Mouse (Mus musculus) stomach, embryonic 16.5 days (tissue): ENCODE data around the gene Gm49352. TPM values are rescaled to one million over a fixed set of nuclear protein-coding genes. Genes with fewer than 3 reads are reported as not detected.
"Not testable (repeated sequence)": the region's sequence is repeated elsewhere in the genome, so short reads cannot be mapped to it uniquely, and the experiment has no call there.

ENCODE experiments used
- ATAC-seq: fragments of 200-750 bp; cut with Nextera tagmentation; 2 replicates; pipeline ENCODE4 v1.8.0; 2017; ENCODE audit warnings: moderate number of reproducible peaks, moderate TSS enrichment; ENCODE audit not compliant: insufficient read depth, low FRiP score
- H3K27ac ChIP-seq: fragments of 300-500 bp; sonication (generic); 2 replicates; pipeline ENCODE4 v1.5.1; 2014; ENCODE audit warnings: low read length
- H3K27me3 ChIP-seq: fragments of 300-500 bp; sonication (generic); 2 replicates; pipeline ENCODE4 v1.6.1; 2014; ENCODE audit warnings: low read length, control low read depth, mixed read lengths; ENCODE audit not compliant: control insufficient read depth, insufficient read depth
- H3K36me3 ChIP-seq: fragments of 300-500 bp; sonication (generic); 2 replicates; pipeline ENCODE4 v1.6.1; 2014; ENCODE audit warnings: low read length; ENCODE audit not compliant: control insufficient read depth, insufficient read depth
- H3K4me1 ChIP-seq: fragments of 300-500 bp; sonication (generic); 2 replicates; pipeline ENCODE4 v1.6.1; 2014; ENCODE audit warnings: low read length, control low read depth, mixed read lengths; ENCODE audit not compliant: control insufficient read depth, insufficient read depth
- H3K4me2 ChIP-seq: fragments of 300-500 bp; sonication (generic); 2 replicates; pipeline ENCODE4 v1.6.1; 2014; ENCODE audit warnings: low read depth, low read length, mixed read lengths
- H3K4me3 ChIP-seq: fragments of 300-500 bp; sonication (generic); replicated peaks from 2 replicates; pipeline ENCODE4 v1.5.1; 2014; ENCODE audit warnings: mild to moderate bottlenecking, low read length
- H3K9ac ChIP-seq: fragments of 300-500 bp; sonication (generic); 2 replicates; pipeline ENCODE4 v1.6.1; 2014; ENCODE audit warnings: low read length
- H3K9me3 ChIP-seq: fragments of 300-500 bp; sonication (generic); replicated peaks from 2 replicates; pipeline ENCODE4 v1.6.1; 2016; ENCODE audit warnings: low read length, control low read depth; ENCODE audit not compliant: control insufficient read depth
- WGBS: fragments of 180-500 bp; shearing (Covaris S2); extraction: QIAGEN DNeasy Blood & Tissue Kit; methylation state at CpG from one replicate; pipeline ENCODE4 v1.1.7; 2014; 5-methylcytosine and 5-hydroxymethylcytosine counted together
- polyA plus RNA-seq: library from polyadenylated mRNA; unstranded; fragments of >200 nt; fragmentation: Nextera tagmentation; extraction: Ambion mirVana; gene quantifications from 2 replicates; pipeline ENCODE4 v1.2.1, GENCODE M21; 2015

Gene Gm49352
- polyA plus RNA-seq = not detected in 2 replicates

DNA sequence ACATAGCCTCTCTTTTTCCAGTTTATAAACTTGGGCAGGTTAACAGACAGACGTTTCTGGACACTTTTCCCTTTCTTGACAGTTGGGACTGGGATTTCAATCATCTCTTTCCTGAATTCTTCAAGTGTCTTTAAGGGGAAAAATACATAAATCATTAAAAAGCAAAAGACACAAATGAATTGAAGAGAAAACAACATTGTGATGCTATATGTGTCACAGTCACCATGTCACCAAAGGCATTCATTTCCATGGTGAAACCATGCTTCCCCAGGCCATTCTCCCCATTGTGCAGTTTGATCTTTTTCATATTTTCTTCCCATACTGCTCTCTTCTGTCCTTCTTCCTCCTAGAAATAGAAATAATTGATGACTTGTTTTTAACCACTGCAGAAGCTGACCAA, at the start of gene Gm49352:
TSS of gene Gm49352 (minus strand) at position 101 of the 400 bp plus-strand sequence.
- 39% methylated on average over 1 of the region's 1 CpGs for WGBS
- not testable (repeated sequence) for H3K4me2 ChIP-seq, H3K27me3 ChIP-seq, H3K9me3 ChIP-seq, H3K4me1 ChIP-seq, H3K36me3 ChIP-seq, ATAC-seq, H3K27ac ChIP-seq, H3K4me3 ChIP-seq, H3K9ac ChIP-seq

DNA sequence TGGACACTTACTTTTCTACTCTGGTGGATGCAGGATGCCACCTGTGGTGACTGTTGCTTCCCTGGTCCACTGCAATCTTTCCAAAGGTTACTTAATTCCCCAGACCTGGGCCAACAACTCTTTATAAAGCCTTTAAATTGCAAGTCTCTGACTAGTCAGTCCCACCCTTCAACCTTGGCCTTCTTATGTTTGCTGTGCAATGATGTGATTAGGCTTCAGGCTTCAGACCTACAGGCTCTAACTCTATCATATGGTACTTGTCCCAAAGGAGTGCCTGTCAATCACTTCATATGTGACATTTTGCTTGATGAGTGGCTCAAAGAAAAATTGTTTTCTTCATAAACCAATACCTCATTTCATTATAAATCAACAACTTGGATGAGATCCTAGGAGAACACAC, 2.1 kb upstream of the Gm49352 start, which contains the start of gene Cts3:
TSS of gene Cts3 (minus strand) at position 101 of the 400 bp plus-strand sequence.
- no peaks in the 10 kb centered on the region for H3K36me3 ChIP-seq
- H3K27ac ChIP-seq = no peak within 1 kb of the TSS
- no peak within 1 kb of the TSS for H3K4me3 ChIP-seq
- H3K9ac ChIP-seq = no peak within 1 kb of the TSS
- H3K9me3 ChIP-seq = peaks cover 2% of the 10 kb centered on the region; the same call in 1 of the 2 replicates
- no peak for ATAC-seq
- no peaks in the 10 kb centered on the region for H3K27me3 ChIP-seq
- H3K4me1 ChIP-seq = no peaks in the 10 kb centered on the region
- no peak within 1 kb of the TSS for H3K4me2 ChIP-seq

DNA sequence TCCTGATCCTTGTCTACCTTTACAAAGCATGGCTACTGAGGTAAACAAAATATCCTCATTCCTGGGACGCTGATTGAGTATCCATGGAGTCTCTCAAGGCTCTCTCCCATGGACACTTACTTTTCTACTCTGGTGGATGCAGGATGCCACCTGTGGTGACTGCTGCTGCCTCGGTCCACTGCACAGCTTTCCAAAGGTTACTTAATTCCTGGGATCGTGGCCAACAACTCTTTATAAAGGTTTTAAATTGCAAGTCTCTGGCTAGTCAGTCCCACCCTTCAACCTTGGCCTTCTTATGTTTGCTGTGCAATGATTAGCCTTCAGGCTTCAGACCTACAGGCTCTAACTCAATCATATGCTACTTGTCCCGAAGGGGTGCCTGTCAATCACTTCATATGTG, 26.3 kb downstream of the Gm49352 start, which contains the start of gene Ctsm:
TSS of gene Ctsm (minus strand) at position 209 of the 400 bp plus-strand sequence.
- no peak within 1 kb of the TSS for H3K9ac ChIP-seq
- H3K27me3 ChIP-seq = no peaks in the 10 kb centered on the region
- H3K27ac ChIP-seq = no peak within 1 kb of the TSS
- H3K4me1 ChIP-seq = no peaks in the 10 kb centered on the region
- no peak within 1 kb of the TSS for H3K4me3 ChIP-seq
- peaks cover 5% of the 10 kb centered on the region; the same call in 1 of the 2 replicates for H3K9me3 ChIP-seq
- 63% methylated on average over 4 of the region's 4 CpGs for WGBS
- H3K4me2 ChIP-seq = no peak within 1 kb of the TSS
- ATAC-seq = no peak
- H3K36me3 ChIP-seq = no peaks in the 10 kb centered on the region

Other genes with a start within 250 kb of the Gm49352 start
- gene Cts7, start 210.0 kb downstream of the Gm49352 start, polyA plus RNA-seq = not detected in 2 replicates
- gene Ctsm, start 26.3 kb downstream of the Gm49352 start, polyA plus RNA-seq = not detected in 2 replicates
- gene Cts3, start 2.0 kb upstream of the Gm49352 start, polyA plus RNA-seq = not detected in 2 replicates